Mouse (Mus musculus): ENCODE data around the gene Gm9821. TPM values are rescaled to one million over a fixed set of nuclear protein-coding genes. Genes with fewer than 3 reads are reported as not detected.

Gene Gm9821
- 0.27 and 0.37 TPM in 2 replicates for polyA plus RNA-seq (2014; fragmentation: Nextera tagmentation; extraction: Ambion mirVana)

- peaks cover 12% of the 10 kb centered on the region for H3K4me1 ChIP-seq (replicated peaks; ENCODE audit: control insufficient read depth, insufficient read depth, low read length)
- 0 out of 2 replicates have a peak, but pooled peaks cover 2% of the 10 kb centered on the region for H3K36me3 ChIP-seq (ENCODE audit: control insufficient read depth, insufficient read depth, low read length)
- no peak for DNase-seq (ENCODE audit: low spot score)
- WGBS = 87% methylated on average over 18 of the region's 18 CpGs
- 0 out of 2 replicates have a peak within 1 kb of the TSS, but pooled peaks have one; percentile 5 for H3K4me2 ChIP-seq (replicated peaks; ENCODE audit: low read depth, low read length)
- H3K27ac ChIP-seq (ENCODE audit: low read depth, low read length) = no peak within 1 kb of the TSS
- H3K9me3 ChIP-seq (ENCODE audit: control insufficient read depth, low read length) = no peaks in the 10 kb centered on the region
- no peak for ATAC-seq (ENCODE audit: low FRiP score)
- no peaks in the 10 kb centered on the region for H3K27me3 ChIP-seq (ENCODE audit: control insufficient read depth, insufficient read depth, low read length)
- H3K4me3 ChIP-seq (ENCODE audit: low read depth, low read length) = no peak within 1 kb of the TSS
- peak within 1 kb of the TSS; percentile 42; the same call in 1 of the 2 replicates for H3K9ac ChIP-seq (ENCODE audit: low read depth, low read length)
These were observed at the start of gene Gm9821 for GRCm38 (mm10) chr2:91945483-91945882. Gm9821 (plus strand) TSS chr2:91945703.

DNA sequence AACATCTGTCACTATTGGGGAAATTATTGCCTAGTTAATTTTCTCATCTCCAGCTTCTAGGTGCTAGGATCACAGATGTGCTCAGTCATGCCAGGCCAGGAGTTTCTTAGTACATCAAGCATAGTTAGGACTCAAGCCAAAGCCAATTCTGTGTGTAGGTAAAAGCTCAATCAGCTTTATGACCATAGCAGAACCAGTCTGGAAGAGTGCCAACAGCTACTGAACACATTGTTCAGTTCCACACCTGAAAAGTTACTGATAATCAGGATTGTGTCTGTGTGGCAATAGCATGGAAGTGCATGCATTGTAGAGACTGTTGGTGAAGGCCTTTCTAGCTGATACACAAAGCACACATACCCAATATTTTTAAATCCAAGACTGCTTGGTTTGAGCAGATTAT is 47.5 kb upstream of the Gm9821 start:
- no peaks in the 10 kb centered on the region for H3K4me1 ChIP-seq (replicated peaks; ENCODE audit: control insufficient read depth, insufficient read depth, low read length)
- H3K4me3 ChIP-seq (ENCODE audit: low read depth, low read length) = no peak overlapping the region
- H3K27ac ChIP-seq (ENCODE audit: low read depth, low read length) = no peak overlapping the region
- no peaks in the 10 kb centered on the region for H3K9me3 ChIP-seq (ENCODE audit: control insufficient read depth, low read length)
- H3K36me3 ChIP-seq (ENCODE audit: control insufficient read depth, insufficient read depth, low read length) = no peaks in the 10 kb centered on the region
- H3K27me3 ChIP-seq (ENCODE audit: control insufficient read depth, insufficient read depth, low read length) = no peaks in the 10 kb centered on the region
- ATAC-seq (ENCODE audit: low FRiP score) (no peak), DNase-seq (ENCODE audit: low spot score) (no peak)
- H3K4me2 ChIP-seq (replicated peaks; ENCODE audit: low read depth, low read length) = no peak overlapping the region
- H3K9ac ChIP-seq (ENCODE audit: low read depth, low read length) = no peak overlapping the region

DNA sequence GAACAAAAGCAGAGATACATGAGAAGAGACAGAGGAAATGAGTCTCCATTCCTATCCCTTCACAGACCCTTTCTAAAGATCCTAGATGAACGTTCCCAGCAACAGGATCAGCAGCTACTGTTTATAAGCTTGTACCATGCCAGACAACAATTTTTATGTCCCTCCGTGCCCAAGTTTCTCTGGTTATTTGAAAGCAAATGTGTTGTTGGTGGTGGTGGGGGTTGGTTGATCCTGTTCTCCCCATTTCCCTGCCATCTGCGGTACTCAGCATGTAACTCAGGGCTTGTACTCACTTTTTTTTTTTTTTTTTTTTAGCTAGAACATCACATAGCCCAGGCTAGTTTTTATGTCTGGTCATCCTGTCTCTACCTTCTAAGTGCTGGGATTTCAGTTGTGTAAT is 46.4 kb upstream of the Gm9821 start:
- ATAC-seq (ENCODE audit: low FRiP score) (no peak), DNase-seq (ENCODE audit: low spot score) (no peak)
- no peak overlapping the region for H3K4me3 ChIP-seq (ENCODE audit: low read depth, low read length)
- H3K27me3 ChIP-seq (ENCODE audit: control insufficient read depth, insufficient read depth, low read length) = no peaks in the 10 kb centered on the region
- no peak overlapping the region for H3K9ac ChIP-seq (ENCODE audit: low read depth, low read length)
- H3K9me3 ChIP-seq (ENCODE audit: control insufficient read depth, low read length) = no peaks in the 10 kb centered on the region
- no peaks in the 10 kb centered on the region for H3K36me3 ChIP-seq (ENCODE audit: control insufficient read depth, insufficient read depth, low read length)
- 92% methylated on average over 3 of the region's 3 CpGs for WGBS
- no peak overlapping the region for H3K4me2 ChIP-seq (replicated peaks; ENCODE audit: low read depth, low read length)
- H3K27ac ChIP-seq (ENCODE audit: low read depth, low read length) = no peak overlapping the region
- H3K4me1 ChIP-seq (replicated peaks; ENCODE audit: control insufficient read depth, insufficient read depth, low read length) = no peaks in the 10 kb centered on the region

DNA sequence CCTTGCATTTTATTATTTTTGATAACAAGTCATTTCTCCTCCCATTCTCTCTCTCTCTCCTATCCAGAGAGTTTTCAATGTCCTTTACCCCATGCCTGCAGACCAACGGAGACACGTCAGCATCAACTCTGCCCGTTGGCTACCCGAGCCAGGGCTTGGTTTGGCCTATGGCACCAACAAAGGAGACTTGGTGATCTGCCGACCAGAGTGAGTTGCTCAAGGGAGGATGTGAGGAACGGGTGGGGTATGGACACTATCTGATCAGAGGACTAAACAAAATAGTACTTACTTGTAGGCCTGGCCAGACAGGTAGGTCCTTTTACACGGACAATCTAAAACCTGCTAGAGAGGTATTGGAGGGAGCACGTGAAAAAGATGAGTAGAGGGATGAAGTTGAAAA is 45.1 kb upstream of the Gm9821 start:
- Histone ChIP-seq H3K9ac (ENCODE audit: low read depth, low read length) (no peak overlapping the region), H3K4me3 (ENCODE audit: low read depth, low read length) (no peak overlapping the region), H3K27ac (ENCODE audit: low read depth, low read length) (no peak overlapping the region), H3K4me2 (replicated peaks; ENCODE audit: low read depth, low read length) (no peak overlapping the region), H3K36me3 (ENCODE audit: control insufficient read depth, insufficient read depth, low read length) (no peaks in the 10 kb centered on the region), H3K4me1 (replicated peaks; ENCODE audit: control insufficient read depth, insufficient read depth, low read length) (no peaks in the 10 kb centered on the region), H3K9me3 (ENCODE audit: control insufficient read depth, low read length) (no peaks in the 10 kb centered on the region), H3K27me3 (ENCODE audit: control insufficient read depth, insufficient read depth, low read length) (no peaks in the 10 kb centered on the region)
- DNase-seq (ENCODE audit: low spot score) (no peak), ATAC-seq (ENCODE audit: low FRiP score) (no peak)
- WGBS = 94% methylated on average over 8 of the region's 8 CpGs

GRCm38 (mm10) chr2:91902336-91902735 is 43.2 kb upstream of the Gm9821 start:
- ATAC-seq (ENCODE audit: low FRiP score) (no peak), DNase-seq (ENCODE audit: low spot score) (no peak)
- Histone ChIP-seq H3K27ac (ENCODE audit: low read depth, low read length) (no peak overlapping the region), H3K27me3 (ENCODE audit: control insufficient read depth, insufficient read depth, low read length) (no peaks in the 10 kb centered on the region), H3K4me1 (replicated peaks; ENCODE audit: control insufficient read depth, insufficient read depth, low read length) (no peaks in the 10 kb centered on the region), H3K36me3 (ENCODE audit: control insufficient read depth, insufficient read depth, low read length) (no peaks in the 10 kb centered on the region), H3K4me3 (ENCODE audit: low read depth, low read length) (no peak overlapping the region), H3K9me3 (ENCODE audit: control insufficient read depth, low read length) (no peaks in the 10 kb centered on the region), H3K4me2 (replicated peaks; ENCODE audit: low read depth, low read length) (no peak overlapping the region), H3K9ac (ENCODE audit: low read depth, low read length) (no peak overlapping the region)
- WGBS = 77% methylated on average over 5 of the region's 5 CpGs

GRCm38 (mm10) chr2:91903171-91903925 is 42.2 kb upstream of the Gm9821 start:
- H3K4me1 ChIP-seq (replicated peaks; ENCODE audit: control insufficient read depth, insufficient read depth, low read length) = no peaks in the 10 kb centered on the region
- ATAC-seq (ENCODE audit: low FRiP score) (no peak), DNase-seq (ENCODE audit: low spot score) (no peak)
- H3K4me2 ChIP-seq (replicated peaks; ENCODE audit: low read depth, low read length) = no peak overlapping the region
- H3K36me3 ChIP-seq (ENCODE audit: control insufficient read depth, insufficient read depth, low read length) = no peaks in the 10 kb centered on the region
- no peak overlapping the region for H3K9ac ChIP-seq (ENCODE audit: low read depth, low read length)
- no peak overlapping the region for H3K4me3 ChIP-seq (ENCODE audit: low read depth, low read length)
- H3K9me3 ChIP-seq (ENCODE audit: control insufficient read depth, low read length) = no peaks in the 10 kb centered on the region
- 87% methylated on average over 3 of the region's 3 CpGs for WGBS
- no peaks in the 10 kb centered on the region for H3K27me3 ChIP-seq (ENCODE audit: control insufficient read depth, insufficient read depth, low read length)
- H3K27ac ChIP-seq (ENCODE audit: low read depth, low read length) = no peak overlapping the region

DNA sequence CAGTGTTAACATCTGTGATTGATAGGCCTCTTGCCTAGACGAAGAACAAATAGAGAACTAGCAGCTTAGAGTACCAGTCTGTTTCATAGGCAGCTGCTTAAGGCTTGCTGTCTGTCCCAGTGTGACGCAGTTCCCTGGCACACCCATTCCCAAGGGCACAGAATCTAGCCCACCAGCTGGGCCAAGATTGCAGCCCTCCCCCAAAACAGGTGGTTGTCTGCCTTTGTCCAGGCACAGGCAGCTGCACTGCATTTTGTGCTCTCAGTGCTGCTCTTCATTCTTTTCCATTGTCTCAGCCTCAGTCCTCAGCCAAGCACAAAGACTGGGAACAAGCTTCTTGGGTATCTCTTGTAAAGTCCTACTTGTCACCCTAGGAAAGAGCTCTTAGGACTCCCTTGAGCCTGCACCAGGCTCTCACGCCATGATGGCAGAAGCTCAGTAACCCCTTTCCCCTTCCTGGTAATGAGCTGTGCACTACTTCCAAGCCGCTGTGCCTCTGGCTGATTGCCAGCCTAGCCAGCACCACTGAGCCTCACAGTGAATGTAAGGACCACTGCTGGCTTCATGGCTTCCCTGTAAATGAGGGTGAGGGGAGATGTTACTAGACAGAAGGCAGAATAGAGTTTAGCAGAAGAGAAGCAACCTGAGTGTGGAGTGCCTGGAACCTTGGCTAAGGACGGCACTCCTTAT is 40.7 kb upstream of the Gm9821 start:
- Histone ChIP-seq H3K9ac (ENCODE audit: low read depth, low read length) (peak overlapping the region; percentile 20; the same call in 1 of the 2 replicates), H3K9me3 (ENCODE audit: control insufficient read depth, low read length) (no peaks in the 10 kb centered on the region), H3K36me3 (ENCODE audit: control insufficient read depth, insufficient read depth, low read length) (no peaks in the 10 kb centered on the region), H3K27me3 (ENCODE audit: control insufficient read depth, insufficient read depth, low read length) (no peaks in the 10 kb centered on the region), H3K4me3 (ENCODE audit: low read depth, low read length) (no peak overlapping the region), H3K27ac (ENCODE audit: low read depth, low read length) (peak overlapping the region; percentile 45; the same call in 1 of the 2 replicates), H3K4me1 (replicated peaks; ENCODE audit: control insufficient read depth, insufficient read depth, low read length) (no peaks in the 10 kb centered on the region), H3K4me2 (replicated peaks; ENCODE audit: low read depth, low read length) (no peak overlapping the region)
- ATAC-seq (ENCODE audit: low FRiP score) = no peak
- 73% methylated on average over 5 of the region's 5 CpGs for WGBS
- peak; percentile 16 for DNase-seq (ENCODE audit: low spot score)

DNA sequence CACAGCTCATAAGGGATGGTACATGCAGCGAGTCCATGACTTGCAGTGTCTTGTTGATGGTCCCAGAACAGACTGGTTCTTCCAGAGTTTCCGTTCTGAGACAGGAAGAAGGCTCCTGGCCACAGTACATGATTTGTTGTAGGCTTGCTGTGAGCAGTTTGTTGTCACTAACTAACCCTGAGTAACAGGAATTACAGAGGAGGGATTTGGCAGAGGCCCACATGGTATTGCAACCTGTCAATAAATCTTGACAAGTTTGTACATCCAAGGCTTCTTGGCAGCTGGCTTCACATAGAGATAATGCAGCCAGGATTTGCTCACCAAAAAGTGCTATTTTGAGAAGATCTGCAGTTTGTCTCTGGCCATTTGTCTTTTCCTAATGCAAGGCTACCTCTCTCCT is 39.4 kb upstream of the Gm9821 start:
- WGBS = 98% methylated on average over 2 of the region's 2 CpGs
- DNase-seq (ENCODE audit: low spot score) (no peak), ATAC-seq (ENCODE audit: low FRiP score) (no peak)
- no peaks in the 10 kb centered on the region for H3K9me3 ChIP-seq (ENCODE audit: control insufficient read depth, low read length)
- H3K4me3 ChIP-seq (ENCODE audit: low read depth, low read length) = no peak overlapping the region
- H3K27me3 ChIP-seq (ENCODE audit: control insufficient read depth, insufficient read depth, low read length) = no peaks in the 10 kb centered on the region
- H3K9ac ChIP-seq (ENCODE audit: low read depth, low read length) = no peak overlapping the region
- H3K4me1 ChIP-seq (replicated peaks; ENCODE audit: control insufficient read depth, insufficient read depth, low read length) = no peaks in the 10 kb centered on the region
- no peak overlapping the region for H3K4me2 ChIP-seq (replicated peaks; ENCODE audit: low read depth, low read length)
- no peaks in the 10 kb centered on the region for H3K36me3 ChIP-seq (ENCODE audit: control insufficient read depth, insufficient read depth, low read length)
- no peak overlapping the region for H3K27ac ChIP-seq (ENCODE audit: low read depth, low read length)

DNA sequence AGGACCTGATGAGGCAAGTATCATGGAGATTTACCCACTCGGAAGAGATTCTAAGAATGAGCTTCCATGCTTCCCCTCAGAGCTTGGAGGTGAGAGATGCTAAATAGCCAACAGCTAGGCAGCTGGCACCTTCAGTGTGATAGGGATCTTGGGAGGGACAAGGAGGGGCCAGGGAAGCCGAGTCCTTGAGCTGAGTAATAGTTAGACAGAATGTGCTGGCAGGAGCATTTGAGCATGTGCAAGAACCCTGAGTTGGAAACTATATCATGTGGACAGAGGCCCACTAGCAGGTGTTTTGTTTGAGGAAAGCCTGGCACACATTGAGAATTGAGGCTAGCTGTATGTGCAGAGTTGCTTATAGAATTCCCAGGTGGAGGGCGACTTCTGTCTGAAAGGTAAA is 32.9 kb upstream of the Gm9821 start:
- no peak for ATAC-seq (ENCODE audit: low FRiP score)
- H3K36me3 ChIP-seq (ENCODE audit: control insufficient read depth, insufficient read depth, low read length) = peaks cover 13% of the 10 kb centered on the region
- H3K27me3 ChIP-seq (ENCODE audit: control insufficient read depth, insufficient read depth, low read length) = no peaks in the 10 kb centered on the region

More for the DNA sequence above, 32.9 kb upstream of the Gm9821 start:
- H3K9me3 ChIP-seq (ENCODE audit: control insufficient read depth, low read length) = no peaks in the 10 kb centered on the region
- H3K27ac ChIP-seq (ENCODE audit: low read depth, low read length) = no peak overlapping the region
- no peak overlapping the region for H3K9ac ChIP-seq (ENCODE audit: low read depth, low read length)
- no peak overlapping the region for H3K4me3 ChIP-seq (ENCODE audit: low read depth, low read length)
- DNase-seq (ENCODE audit: low spot score) = no peak
- no peak overlapping the region for H3K4me2 ChIP-seq (replicated peaks; ENCODE audit: low read depth, low read length)
- WGBS = 87% methylated on average over 3 of the region's 3 CpGs
- H3K4me1 ChIP-seq (replicated peaks; ENCODE audit: control insufficient read depth, insufficient read depth, low read length) = no peaks in the 10 kb centered on the region
